Mouse (Mus musculus): Measurements from ENCODE around the gene Fmo2.

The Fmo2 gene

GRCm38 (mm10) chr1:162897838-162898811 lies at the start of gene Fmo2:
Fmo2 (minus strand) TSS chr1:162898726.
- DNase-seq (ENCODE audit: low spot score), result no peak

- DNase-seq (ENCODE audit: low spot score), result no peak
Observed at GRCm38 (mm10) chr1:162947934-162948333, 49.4 kb upstream of the Fmo2 start.

- no peak for DNase-seq (ENCODE audit: low spot score)
Observed at GRCm38 (mm10) chr1:162946837-162947558, 48.5 kb upstream of the Fmo2 start.

GRCm38 (mm10) chr1:162943700-162944099 lies 45.2 kb upstream of the Fmo2 start:
- no peak for DNase-seq (ENCODE audit: low spot score)

GRCm38 (mm10) chr1:162938696-162939351 lies 40.3 kb upstream of the Fmo2 start:
- no peak for DNase-seq (ENCODE audit: low spot score)

- DNase-seq (ENCODE audit: low spot score), result no peak
Observed at GRCm38 (mm10) chr1:162937970-162938695, 39.6 kb upstream of the Fmo2 start.

GRCm38 (mm10) chr1:162937415-162937814 lies 38.9 kb upstream of the Fmo2 start, which contains the start of gene Fmo6:
Fmo6 (minus strand) TSS chr1:162937515.
- DNase-seq (ENCODE audit: low spot score), result no peak

GRCm38 (mm10) chr1:162934374-162935012 lies 36.0 kb upstream of the Fmo2 start:
- DNase-seq (ENCODE audit: low spot score), result no peak

- no peak for DNase-seq (ENCODE audit: low spot score)
Observed at GRCm38 (mm10) chr1:162932386-162932785, 33.9 kb upstream of the Fmo2 start.

- DNase-seq (ENCODE audit: low spot score), result no peak
Observed at GRCm38 (mm10) chr1:162931880-162932279, 33.4 kb upstream of the Fmo2 start.

- DNase-seq (ENCODE audit: low spot score), result no peak
Observed at GRCm38 (mm10) chr1:162931310-162931875, 32.9 kb upstream of the Fmo2 start.

- no peak for DNase-seq (ENCODE audit: low spot score)
Observed at GRCm38 (mm10) chr1:162930631-162931030, 32.1 kb upstream of the Fmo2 start.

- DNase-seq (ENCODE audit: low spot score), result no peak
Observed at GRCm38 (mm10) chr1:162929146-162929545, 30.6 kb upstream of the Fmo2 start.

GRCm38 (mm10) chr1:162925121-162925520 lies 26.6 kb upstream of the Fmo2 start:
- DNase-seq (ENCODE audit: low spot score), result no peak

- DNase-seq (ENCODE audit: low spot score), result no peak
Observed at GRCm38 (mm10) chr1:162916661-162917060, 18.1 kb upstream of the Fmo2 start.

GRCm38 (mm10) chr1:162914932-162915556 lies 16.5 kb upstream of the Fmo2 start:
- no peak for DNase-seq (ENCODE audit: low spot score)

GRCm38 (mm10) chr1:162912085-162912484 lies 13.6 kb upstream of the Fmo2 start:
- DNase-seq (ENCODE audit: low spot score), result no peak

- no peak for DNase-seq (ENCODE audit: low spot score)
Observed at GRCm38 (mm10) chr1:162901879-162902278, 3.4 kb upstream of the Fmo2 start.

- no peak for DNase-seq (ENCODE audit: low spot score)
Observed at GRCm38 (mm10) chr1:162895900-162896299, 2.6 kb downstream of the Fmo2 start.

- DNase-seq (ENCODE audit: low spot score), result no peak
Observed at GRCm38 (mm10) chr1:162893014-162893413, 5.5 kb downstream of the Fmo2 start.
